Mouse (Mus musculus) neural tube, embryonic 12.5 days (tissue): Measurements from ENCODE around the gene Igf2. TPM values are rescaled to one million over a fixed set of nuclear protein-coding genes. Genes with fewer than 3 reads are reported as not detected.

ENCODE experiments used
- ATAC-seq: fragments of 200-750 bp; cut with Nextera tagmentation; 2 replicates; pipeline ENCODE4 v1.8.0; 2017; ENCODE audit warnings: low read depth, mild to moderate bottlenecking, moderate TSS enrichment, moderate library complexity; ENCODE audit not compliant: low FRiP score
- H3K27ac ChIP-seq: fragments of 300-500 bp; sonication (generic); 2 replicates; pipeline ENCODE4 v1.5.1; 2016
- H3K27me3 ChIP-seq: fragments of 300-500 bp; sonication (generic); replicated peaks from 2 replicates; pipeline ENCODE4 v1.6.1; 2016; ENCODE audit warnings: mild to moderate bottlenecking
- H3K36me3 ChIP-seq: fragments of 300-500 bp; sonication (generic); 2 replicates; pipeline ENCODE4 v1.6.1; 2016; ENCODE audit warnings: mild to moderate bottlenecking
- H3K4me1 ChIP-seq: fragments of 300-500 bp; sonication (generic); 2 replicates; pipeline ENCODE4 v1.6.1; 2016
- H3K4me2 ChIP-seq: fragments of 300-500 bp; sonication (generic); replicated peaks from 2 replicates; pipeline ENCODE4 v1.6.1; 2016; ENCODE audit warnings: mild to moderate bottlenecking
- H3K4me3 ChIP-seq: fragments of 300-500 bp; sonication (generic); 2 replicates; pipeline ENCODE4 v1.5.1; 2016
- H3K9ac ChIP-seq: fragments of 300-500 bp; sonication (generic); 2 replicates; pipeline ENCODE4 v1.6.1; 2016; ENCODE audit warnings: mild to moderate bottlenecking
- H3K9me3 ChIP-seq: fragments of 300-500 bp; sonication (generic); 2 replicates; pipeline ENCODE4 v1.6.1; 2016; ENCODE audit warnings: mild to moderate bottlenecking
- WGBS: fragments of 180-500 bp; shearing (Covaris S2); methylation state at CpG from one replicate; pipeline ENCODE4 v1.1.7; 2016; 5-methylcytosine and 5-hydroxymethylcytosine counted together
- polyA plus RNA-seq: library from polyadenylated mRNA; unstranded; fragments of >200 nt; fragmentation: Nextera tagmentation; extraction: Ambion mirVana; gene quantifications from 2 replicates; pipeline ENCODE4 v1.2.1, GENCODE M21; 2016

Igf2 gene
- polyA plus RNA-seq, 1 experiment from 2014 or later: 254 TPM

- H3K36me3 ChIP-seq: peaks cover 2% of the 10 kb centered on the region; the same call in 1 of the 2 replicates
- H3K4me1 ChIP-seq: 0 out of 2 replicates have a peak, but pooled peaks cover 8% of the 10 kb centered on the region
- no peak overlapping the region for H3K4me3 ChIP-seq
- no peak for ATAC-seq
- no peak overlapping the region for H3K4me2 ChIP-seq
- H3K9ac ChIP-seq: no peak overlapping the region
- WGBS: 68% methylated on average over 4 of the region's 4 CpGs
- H3K9me3 ChIP-seq: peaks cover 25% of the 10 kb centered on the region
- H3K27ac ChIP-seq: no peak overlapping the region
- H3K27me3 ChIP-seq: peaks cover 62% of the 10 kb centered on the region
Measured at GRCm38 (mm10) chr7:142666109-142666508, 507 bp downstream of the Igf2 start.

- Histone ChIP-seq H3K9ac (no peak overlapping the region), H3K36me3 (peaks cover 2% of the 10 kb centered on the region; the same call in 1 of the 2 replicates), H3K4me3 (no peak overlapping the region), H3K27me3 (peaks cover 69% of the 10 kb centered on the region), H3K9me3 (peaks cover 22% of the 10 kb centered on the region), H3K4me2 (no peak overlapping the region), H3K4me1 (peaks cover 15% of the 10 kb centered on the region), H3K27ac (no peak overlapping the region)
- no peak for ATAC-seq
- WGBS: 49% methylated on average over 5 of the region's 5 CpGs
Measured at GRCm38 (mm10) chr7:142665364-142665763, 1.3 kb downstream of the Igf2 start.

- H3K9me3 ChIP-seq: peaks cover 14% of the 10 kb centered on the region
- H3K4me3 ChIP-seq: no peak overlapping the region
- H3K4me2 ChIP-seq: peak overlapping the region; percentile 46
- ATAC-seq: no peak
- H3K4me1 ChIP-seq: peaks cover 17% of the 10 kb centered on the region
- H3K9ac ChIP-seq: no peak overlapping the region
- H3K27ac ChIP-seq: no peak overlapping the region
- WGBS: 2% methylated on average over 9 of the region's 9 CpGs
- H3K27me3 ChIP-seq: peaks cover 78% of the 10 kb centered on the region
- peaks cover 2% of the 10 kb centered on the region; the same call in 1 of the 2 replicates for H3K36me3 ChIP-seq
Measured at GRCm38 (mm10) chr7:142664465-142665029, 2.1 kb downstream of the Igf2 start.

GRCm38 (mm10) chr7:142663931-142664421 is 2.6 kb downstream of the Igf2 start:
- under 1% methylated on average over 53 of the region's 53 CpGs for WGBS
- Histone ChIP-seq H3K4me2 (peak overlapping the region; percentile 46), H3K9me3 (peaks cover 8% of the 10 kb centered on the region; the same call in 1 of the 2 replicates), H3K36me3 (peaks cover 2% of the 10 kb centered on the region; the same call in 1 of the 2 replicates), H3K9ac (0 out of 2 replicates have a peak overlapping the region, but pooled peaks have one; percentile 33), H3K27ac (no peak overlapping the region), H3K4me1 (peaks cover 23% of the 10 kb centered on the region), H3K4me3 (peak overlapping the region; percentile 18), H3K27me3 (peaks cover 83% of the 10 kb centered on the region)
- no peak for ATAC-seq

GRCm38 (mm10) chr7:142663151-142663550 is 3.5 kb downstream of the Igf2 start:
- WGBS: 4% methylated on average over 5 of the region's 5 CpGs

GRCm38 (mm10) chr7:142661811-142662210 is 4.8 kb downstream of the Igf2 start:
- no peaks in the 10 kb centered on the region for H3K36me3 ChIP-seq
- no peaks in the 10 kb centered on the region for H3K9me3 ChIP-seq
- peaks cover 33% of the 10 kb centered on the region for H3K4me1 ChIP-seq
- no peak overlapping the region for H3K4me3 ChIP-seq
- peaks cover 100% of the 10 kb centered on the region for H3K27me3 ChIP-seq
- H3K4me2 ChIP-seq: peak overlapping the region; percentile 61; the same call in 1 of the 2 replicates
- H3K27ac ChIP-seq: no peak overlapping the region
- no peak for ATAC-seq
- no peak overlapping the region for H3K9ac ChIP-seq

More at GRCm38 (mm10) chr7:142663151-142663550, 3.5 kb downstream of the Igf2 start:
- Histone ChIP-seq H3K9ac (no peak overlapping the region), H3K36me3 (peaks cover under 1% of the 10 kb centered on the region; the same call in 1 of the 2 replicates), H3K4me3 (no peak overlapping the region), H3K4me2 (peak overlapping the region; percentile 46; the same call in 1 of the 2 replicates), H3K9me3 (no peaks in the 10 kb centered on the region), H3K27me3 (peaks cover 92% of the 10 kb centered on the region), H3K4me1 (peaks cover 31% of the 10 kb centered on the region), H3K27ac (no peak overlapping the region)
- ATAC-seq: no peak

- 1% methylated on average over 25 of the region's 25 CpGs for WGBS
Measured at GRCm38 (mm10) chr7:142661046-142661445, 5.6 kb downstream of the Igf2 start.

GRCm38 (mm10) chr7:142660651-142660945 is 6.0 kb downstream of the Igf2 start:
- ATAC-seq: no peak
- WGBS: under 1% methylated on average over 29 of the region's 29 CpGs
- Histone ChIP-seq H3K4me2 (peak overlapping the region; percentile 61), H3K27ac (peak overlapping the region; percentile 37; the same call in 1 of the 2 replicates), H3K9me3 (no peaks in the 10 kb centered on the region), H3K9ac (peak overlapping the region; percentile 56), H3K27me3 (peaks cover 100% of the 10 kb centered on the region), H3K36me3 (no peaks in the 10 kb centered on the region), H3K4me3 (peak overlapping the region; percentile 39), H3K4me1 (peaks cover 33% of the 10 kb centered on the region)

More at GRCm38 (mm10) chr7:142661046-142661445, 5.6 kb downstream of the Igf2 start:
- no peaks in the 10 kb centered on the region for H3K9me3 ChIP-seq
- H3K9ac ChIP-seq: peak overlapping the region; percentile 56
- peak overlapping the region; percentile 39 for H3K4me3 ChIP-seq
- peaks cover 33% of the 10 kb centered on the region for H3K4me1 ChIP-seq
- no peak overlapping the region for H3K27ac ChIP-seq
- H3K36me3 ChIP-seq: no peaks in the 10 kb centered on the region
- H3K4me2 ChIP-seq: peak overlapping the region; percentile 61
- peaks cover 100% of the 10 kb centered on the region for H3K27me3 ChIP-seq
- ATAC-seq: no peak

- peaks cover 33% of the 10 kb centered on the region for H3K4me1 ChIP-seq
Measured at GRCm38 (mm10) chr7:142659767-142660650, 6.6 kb downstream of the Igf2 start.

GRCm38 (mm10) chr7:142659181-142659681 is 7.4 kb downstream of the Igf2 start:
- H3K4me2 ChIP-seq: peak overlapping the region; percentile 61
- peak; percentile 43 for ATAC-seq
- H3K4me1 ChIP-seq: peaks cover 30% of the 10 kb centered on the region
- no peaks in the 10 kb centered on the region for H3K9me3 ChIP-seq
- no peaks in the 10 kb centered on the region for H3K36me3 ChIP-seq
- peak overlapping the region; percentile 59 for H3K9ac ChIP-seq
- peak overlapping the region; percentile 39 for H3K4me3 ChIP-seq
- no peak overlapping the region for H3K27ac ChIP-seq
- under 1% methylated on average over 64 of the region's 70 CpGs for WGBS
- peaks cover 100% of the 10 kb centered on the region for H3K27me3 ChIP-seq

More at GRCm38 (mm10) chr7:142659767-142660650, 6.6 kb downstream of the Igf2 start:
- Histone ChIP-seq H3K9me3 (no peaks in the 10 kb centered on the region), H3K27ac (peak overlapping the region; percentile 37; the same call in 1 of the 2 replicates), H3K4me3 (peak overlapping the region; percentile 39), H3K36me3 (no peaks in the 10 kb centered on the region), H3K9ac (peak overlapping the region; percentile 56), H3K27me3 (peaks cover 100% of the 10 kb centered on the region), H3K4me2 (peak overlapping the region; percentile 61)
- WGBS: under 1% methylated on average over 43 of the region's 43 CpGs
- ATAC-seq: no peak

- peak; percentile 23; the same call in 1 of the 2 replicates for ATAC-seq
- H3K9me3 ChIP-seq: no peaks in the 10 kb centered on the region
- peaks cover 100% of the 10 kb centered on the region for H3K27me3 ChIP-seq
- H3K4me1 ChIP-seq: peaks cover 25% of the 10 kb centered on the region
- peak overlapping the region; percentile 61 for H3K4me2 ChIP-seq
- H3K27ac ChIP-seq: no peak overlapping the region
- peak overlapping the region; percentile 39 for H3K4me3 ChIP-seq
- H3K9ac ChIP-seq: peak overlapping the region; percentile 59
- WGBS: 1% methylated on average over 39 of the region's 40 CpGs
- no peaks in the 10 kb centered on the region; the same call in 1 of the 2 replicates for H3K36me3 ChIP-seq
Measured at GRCm38 (mm10) chr7:142658681-142659180, 7.9 kb downstream of the Igf2 start.
